ENCODE assay signal across 10 mouse cellular contexts in the genomic region with DNA sequence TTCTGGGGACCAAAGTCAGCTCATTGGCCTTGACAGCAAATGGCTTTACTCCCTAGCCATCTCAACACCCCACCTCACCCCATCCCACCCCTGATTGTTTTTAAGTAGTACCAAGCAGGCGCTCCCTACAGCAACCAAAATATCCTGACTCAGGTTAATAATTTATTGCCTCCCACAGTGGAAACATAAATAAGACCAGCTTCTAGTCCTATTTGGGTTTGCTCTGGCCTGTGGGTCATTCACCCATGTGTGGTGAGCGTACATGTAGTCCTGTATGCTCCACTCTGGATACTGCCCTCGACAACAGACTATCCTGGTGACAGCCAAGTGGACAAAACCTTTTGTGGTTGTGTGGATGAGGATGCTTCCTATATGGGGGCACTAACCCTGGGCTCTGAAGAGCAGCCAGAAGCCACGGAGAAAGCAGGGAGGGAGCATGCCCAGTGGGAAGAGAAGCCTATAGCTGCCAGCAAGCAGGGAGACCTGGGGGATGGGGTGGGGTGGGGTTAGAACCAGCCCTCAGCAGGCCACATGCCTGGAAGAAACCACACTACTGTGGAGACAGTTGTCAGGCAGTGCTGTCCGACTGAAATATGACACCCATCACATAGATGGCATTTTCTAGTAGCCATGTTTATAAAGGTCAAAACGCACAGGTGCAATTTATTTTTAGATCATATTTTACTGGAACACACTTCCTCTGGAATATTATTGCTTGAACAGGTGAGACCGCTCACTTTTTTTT.
DNase-seq lines count a peak whose midpoint lies in the region; ATAC-seq lines count a peak whose summit lies in the region.
"Had no signal": no experiment of that assay in that cellular context is flagged by ENCODE, and none has a peak within 500 bp of the region (broad histone marks: within the 10 kb centered on the region; RNA-seq: fewer than 3 reads in every experiment).

No protein-coding gene starts in this region.

- no peaks in the 10 kb centered on the region for H3K27me3 ChIP-seq in forebrain, embryonic 15.5 days
- no peaks in the 10 kb centered on the region; the same call in 1 of the 2 replicates for H3K27me3 ChIP-seq in forebrain, embryonic 12.5 days
- no peaks in the 10 kb centered on the region for H3K27me3 ChIP-seq in hindbrain, embryonic 10.5 days (ENCODE audit: insufficient read depth, poor library complexity, severe bottlenecking)
- H3K27me3 ChIP-seq in limb, embryonic 12.5 days: no peaks in the 10 kb centered on the region

- 0 out of 2 replicates have a peak overlapping the region, but pooled peaks have one; percentile 67 for H3K27ac ChIP-seq in forebrain, embryonic 15.5 days (replicated peaks)
- H3K27ac ChIP-seq in forebrain, embryonic 12.5 days: no peak overlapping the region
- H3K27ac ChIP-seq in hindbrain, embryonic 10.5 days: peak overlapping the region; percentile 85
- H3K27ac ChIP-seq in limb, embryonic 12.5 days: peak overlapping the region; percentile 66

- H3K36me3 ChIP-seq in forebrain, embryonic 15.5 days: no peaks in the 10 kb centered on the region
- H3K36me3 ChIP-seq in forebrain, embryonic 12.5 days (replicated peaks): no peaks in the 10 kb centered on the region
- no peaks in the 10 kb centered on the region for H3K36me3 ChIP-seq in hindbrain, embryonic 10.5 days
- no peaks in the 10 kb centered on the region for H3K36me3 ChIP-seq in limb, embryonic 12.5 days
- H3K36me3 ChIP-seq: G1E had no signal

- WGBS in forebrain, embryonic 15.5 days: 78% methylated on average over 7 of the region's 7 CpGs
- 81% methylated on average over 7 of the region's 7 CpGs for WGBS in forebrain, embryonic 12.5 days
- 69% methylated on average over 7 of the region's 7 CpGs for WGBS in hindbrain, embryonic 10.5 days
- 56% methylated on average over 7 of the region's 7 CpGs for WGBS in limb, embryonic 12.5 days

- H3K4me1 ChIP-seq in forebrain, embryonic 15.5 days: peaks cover 30% of the 10 kb centered on the region
- H3K4me1 ChIP-seq in forebrain, embryonic 12.5 days: peaks cover 40% of the 10 kb centered on the region
- H3K4me1 ChIP-seq in hindbrain, embryonic 10.5 days (replicated peaks): peaks cover 51% of the 10 kb centered on the region
- peaks cover 53% of the 10 kb centered on the region for H3K4me1 ChIP-seq in limb, embryonic 12.5 days (replicated peaks)

- H3K4me3 ChIP-seq in forebrain, embryonic 15.5 days: no peak overlapping the region
- no peak overlapping the region for H3K4me3 ChIP-seq in forebrain, embryonic 12.5 days (replicated peaks)
- H3K4me3 ChIP-seq in hindbrain, embryonic 10.5 days: no peak overlapping the region
- no peak overlapping the region for H3K4me3 ChIP-seq in limb, embryonic 12.5 days (replicated peaks)

- H3K9me3 ChIP-seq in forebrain, embryonic 15.5 days: no peaks in the 10 kb centered on the region
- no peaks in the 10 kb centered on the region for H3K9me3 ChIP-seq in forebrain, embryonic 12.5 days
- no peaks in the 10 kb centered on the region for H3K9me3 ChIP-seq in hindbrain, embryonic 10.5 days
- no peaks in the 10 kb centered on the region for H3K9me3 ChIP-seq in limb, embryonic 12.5 days
- H3K9me3 ChIP-seq: G1E had no signal

- no peak overlapping the region for H3K4me2 ChIP-seq in forebrain, embryonic 15.5 days (replicated peaks)
- no peak overlapping the region for H3K4me2 ChIP-seq in forebrain, embryonic 12.5 days
- no peak overlapping the region for H3K4me2 ChIP-seq in limb, embryonic 12.5 days

- H3K9ac ChIP-seq in forebrain, embryonic 15.5 days (replicated peaks): no peak overlapping the region
- no peak overlapping the region for H3K9ac ChIP-seq in forebrain, embryonic 12.5 days
- H3K9ac ChIP-seq in limb, embryonic 12.5 days (replicated peaks): no peak overlapping the region

- ATAC-seq in forebrain, embryonic 15.5 days (replicated peaks): 0 out of 2 replicates have a peak, but pooled peaks have one; percentile 33
- ATAC-seq in forebrain, embryonic 12.5 days (ENCODE audit: low FRiP score): no peak
- peak; percentile 53; the same call in 1 of the 2 replicates for ATAC-seq in limb, embryonic 12.5 days (ENCODE audit: insufficient number of reproducible peaks, insufficient read depth, low FRiP score, low TSS enrichment, low read depth)

- peak; percentile 79 for DNase-seq in MN1 (ENCODE audit: low spot score)
- no peak for DNase-seq in hindbrain, embryonic 10.5 days (ENCODE audit: low spot score)
- DNase-seq in right cerebral cortex, postnatal 25 days: no peak
- no peak for DNase-seq in frontal cortex, postnatal 36 days (ENCODE audit: low spot score in 2 of 2)
- no peak for DNase-seq in adrenal gland, adult 18-20 months (ENCODE audit: low spot score in 2 of 2)
- DNase-seq: gastrocnemius, postnatal 10 days had no signal
